Mouse (Mus musculus) CH12.LX (cell line): ENCODE data around the gene Plxdc2.

ENCODE experiments used
- CTCF ChIP-seq, 2 experiments: IDR thresholded peaks in 1 of 2; conservative IDR thresholded peaks in 1 of 2; 2 replicates each; pipeline ENCODE4 v1.5.1; 2011 to 2012; ENCODE audit warnings: low read depth in 2 of 2, low read length in 2 of 2, improper control_type of control experiment in 1 of 2, inconsistent platforms in 1 of 2, mild to moderate bottlenecking in 1 of 2, moderate library complexity in 1 of 2
- E2F4 ChIP-seq: IDR thresholded peaks from 2 replicates; pipeline ENCODE4 v1.6.1; 2011; ENCODE audit warnings: low read depth, low read length, improper control_type of control experiment; ENCODE audit not compliant: insufficient replicate concordance
- ETS1 ChIP-seq: conservative IDR thresholded peaks from 2 replicates; pipeline ENCODE4 v1.6.1; 2012; ENCODE audit warnings: low read depth, mild to moderate bottlenecking, inconsistent platforms, low read length, improper control_type of control experiment, moderate library complexity
- KAT2A ChIP-seq: IDR thresholded peaks from 2 replicates; pipeline ENCODE4 v1.6.1; 2012; ENCODE audit warnings: low read length, improper control_type of control experiment, inconsistent platforms; ENCODE audit not compliant: insufficient replicate concordance
- MAX ChIP-seq: IDR thresholded peaks from 2 replicates; pipeline ENCODE4 v1.6.1; 2011; ENCODE audit warnings: low read length, improper control_type of control experiment
- MYC ChIP-seq: IDR thresholded peaks from 2 replicates; pipeline ENCODE4 v1.6.1; 2011; ENCODE audit warnings: low read depth, mild to moderate bottlenecking, improper control_type of control experiment, low read length
- RAD21 ChIP-seq: IDR thresholded peaks from 2 replicates; pipeline ENCODE4 v1.6.1; 2011; ENCODE audit warnings: low read depth, mild to moderate bottlenecking, low read length, improper control_type of control experiment, moderate library complexity
- SIN3A ChIP-seq: IDR thresholded peaks from 2 replicates; pipeline ENCODE4 v1.6.1; 2012; ENCODE audit warnings: low read length, improper control_type of control experiment, inconsistent platforms
- USF1 ChIP-seq: IDR thresholded peaks from 2 replicates; pipeline ENCODE4 v1.6.1; 2014; ENCODE audit warnings: low read depth, mild to moderate bottlenecking, inconsistent platforms, low read length, improper control_type of control experiment
- USF2 ChIP-seq: conservative IDR thresholded peaks from 2 replicates; pipeline ENCODE4 v1.6.1; 2011; ENCODE audit warnings: low read depth, low read length, improper control_type of control experiment

- no peak for TF ChIP-seq USF2
- no peak for TF ChIP-seq CTCF (conservative IDR thresholded peaks at IDR 0.05 in 1 of 2, IDR thresholded peaks at IDR 0.05 in 1 of 2; ENCODE audit: low read depth in 2 of 2, low read length in 2 of 2)
- no peak for TF ChIP-seq RAD21
- TF ChIP-seq SIN3A: no peak
- no peak for TF ChIP-seq E2F4
- TF ChIP-seq ETS1: no peak
- no peak for TF ChIP-seq MYC
- TF ChIP-seq USF1: no peak
- no peak for TF ChIP-seq MAX
- TF ChIP-seq KAT2A: no peak
Observed at GRCm38 (mm10) chr2:16795283-16795682, 439.2 kb downstream of the Plxdc2 start.
